Mouse (Mus musculus): Measurements from ENCODE around the gene Lmna. TPM values are rescaled to one million over a fixed set of nuclear protein-coding genes. Genes with fewer than 3 reads are reported as not detected.

Gene Lmna
- polyA plus RNA-seq (2015; fragmentation: Nextera tagmentation; extraction: Ambion mirVana) = 89.9 and 100 TPM in 2 replicates

DNA sequence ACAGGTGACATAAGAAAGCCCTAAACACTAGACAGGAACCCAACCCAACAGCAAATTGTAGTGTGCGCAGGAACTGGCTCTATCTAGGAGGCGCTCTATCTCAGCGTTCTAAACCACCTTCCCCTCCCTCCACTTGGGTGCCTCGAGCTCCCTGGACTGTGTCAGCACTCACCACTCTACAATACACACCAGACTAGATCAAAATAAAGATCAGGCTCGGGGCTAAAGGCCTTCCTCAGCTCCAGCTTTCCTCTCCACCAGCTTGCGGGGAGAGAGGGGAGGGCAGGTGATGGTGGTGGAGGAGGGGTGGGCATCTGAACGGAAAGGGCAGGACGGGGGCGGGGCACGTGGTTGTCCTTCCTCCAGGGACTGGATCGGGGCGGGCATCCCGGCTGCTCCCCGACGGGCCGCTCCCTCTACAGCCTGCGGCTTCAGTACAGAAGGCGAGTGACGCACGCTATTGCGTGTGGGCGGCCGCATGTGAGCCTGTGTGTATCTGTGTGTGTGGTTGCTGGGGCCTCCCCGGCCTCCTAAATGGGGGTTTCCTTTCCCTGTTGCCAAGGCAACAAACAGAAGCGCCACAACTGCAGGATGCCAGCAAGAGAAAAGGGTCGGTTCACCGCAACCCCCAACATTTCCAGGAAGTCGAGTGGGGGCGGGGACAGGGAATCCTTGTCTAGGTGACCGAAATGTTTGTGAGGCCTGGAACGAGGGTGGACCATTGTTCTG lies at the start of gene Lmna:
Lmna (minus strand) TSS at position 265 of the 729 bp plus-strand sequence.
- Histone ChIP-seq H3K36me3 (ENCODE audit: insufficient read depth, low read length) (no peaks in the 10 kb centered on the region), H3K4me2 (replicated peaks; ENCODE audit: low read depth, low read length) (peak within 1 kb of the TSS; percentile 67), H3K4me1 (ENCODE audit: insufficient read depth, low read length) (peaks cover 40% of the 10 kb centered on the region), H3K9me3 (ENCODE audit: low read length) (no peaks in the 10 kb centered on the region), H3K9ac (replicated peaks; ENCODE audit: low read length) (peak within 1 kb of the TSS; percentile 70), H3K27ac (ENCODE audit: low read length) (peak within 1 kb of the TSS; percentile 81), H3K27me3 (ENCODE audit: insufficient read depth, low read length) (no peaks in the 10 kb centered on the region), H3K4me3 (ENCODE audit: low read length) (peak within 1 kb of the TSS; percentile 47)
- under 1% methylated on average over 31 of the region's 31 CpGs for WGBS
- ATAC-seq (ENCODE audit: low FRiP score, low TSS enrichment) = peak; percentile 96

- H3K4me2 ChIP-seq (replicated peaks; ENCODE audit: low read depth, low read length) = no peak overlapping the region
- ATAC-seq (ENCODE audit: low FRiP score, low TSS enrichment) = no peak
- peaks cover 21% of the 10 kb centered on the region for H3K4me1 ChIP-seq (ENCODE audit: insufficient read depth, low read length)
- H3K36me3 ChIP-seq (ENCODE audit: insufficient read depth, low read length) = peaks cover 56% of the 10 kb centered on the region
- 87% methylated on average over 8 of the region's 8 CpGs for WGBS
- no peaks in the 10 kb centered on the region for H3K9me3 ChIP-seq (ENCODE audit: low read length)
- no peaks in the 10 kb centered on the region for H3K27me3 ChIP-seq (ENCODE audit: insufficient read depth, low read length)
- H3K9ac ChIP-seq (replicated peaks; ENCODE audit: low read length) = no peak overlapping the region
- no peak overlapping the region for H3K4me3 ChIP-seq (ENCODE audit: low read length)
- no peak overlapping the region for H3K27ac ChIP-seq (ENCODE audit: low read length)
These were observed 46.9 kb upstream of the Lmna start for GRCm38 (mm10) chr3:88556616-88557015.

GRCm38 (mm10) chr3:88555731-88556130 lies 46.0 kb upstream of the Lmna start:
- Histone ChIP-seq H3K9me3 (ENCODE audit: low read length) (no peaks in the 10 kb centered on the region), H3K27me3 (ENCODE audit: insufficient read depth, low read length) (no peaks in the 10 kb centered on the region), H3K36me3 (ENCODE audit: insufficient read depth, low read length) (peaks cover 49% of the 10 kb centered on the region), H3K4me1 (ENCODE audit: insufficient read depth, low read length) (peaks cover 23% of the 10 kb centered on the region), H3K4me2 (replicated peaks; ENCODE audit: low read depth, low read length) (no peak overlapping the region), H3K4me3 (ENCODE audit: low read length) (no peak overlapping the region), H3K9ac (replicated peaks; ENCODE audit: low read length) (no peak overlapping the region), H3K27ac (ENCODE audit: low read length) (no peak overlapping the region)
- ATAC-seq (ENCODE audit: low FRiP score, low TSS enrichment) = no peak
- WGBS = 95% methylated on average over 6 of the region's 6 CpGs

DNA sequence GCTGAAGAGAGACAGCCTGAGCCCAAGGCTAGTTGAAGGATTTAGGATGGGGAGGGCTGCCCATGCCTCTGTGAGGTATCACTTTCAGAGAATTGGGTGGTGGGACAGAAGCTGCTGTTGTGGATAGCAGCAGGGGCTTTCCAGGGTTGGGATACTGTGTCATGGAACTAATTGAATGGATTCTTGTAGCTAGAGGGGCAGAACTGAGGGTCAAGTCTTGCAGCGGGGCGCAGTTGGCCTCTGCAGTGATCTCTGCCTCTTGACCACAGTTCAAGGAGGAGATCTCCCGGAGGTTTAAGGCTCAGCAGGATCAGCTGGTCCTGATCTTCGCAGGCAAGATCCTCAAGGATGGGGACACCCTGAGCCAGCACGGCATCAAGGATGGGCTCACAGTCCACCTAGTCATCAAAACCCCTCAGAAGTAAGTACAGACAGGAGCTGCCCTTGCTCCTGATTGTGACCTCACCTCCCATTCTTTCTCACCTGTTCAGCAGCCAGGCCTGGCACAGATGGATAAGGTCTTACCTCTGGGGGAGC lies 45.4 kb upstream of the Lmna start:
- no peak for ATAC-seq (ENCODE audit: low FRiP score, low TSS enrichment)
- H3K4me3 ChIP-seq (ENCODE audit: low read length) = peak overlapping the region; percentile 95; the same call in 1 of the 2 replicates
- H3K9me3 ChIP-seq (ENCODE audit: low read length) = no peaks in the 10 kb centered on the region
- peaks cover 23% of the 10 kb centered on the region for H3K4me1 ChIP-seq (ENCODE audit: insufficient read depth, low read length)
- WGBS = 60% methylated on average over 5 of the region's 5 CpGs
- peaks cover 43% of the 10 kb centered on the region for H3K36me3 ChIP-seq (ENCODE audit: insufficient read depth, low read length)
- no peak overlapping the region; the same call in 1 of the 2 replicates for H3K9ac ChIP-seq (replicated peaks; ENCODE audit: low read length)
- H3K4me2 ChIP-seq (replicated peaks; ENCODE audit: low read depth, low read length) = peak overlapping the region; percentile 91
- H3K27me3 ChIP-seq (ENCODE audit: insufficient read depth, low read length) = no peaks in the 10 kb centered on the region
- H3K27ac ChIP-seq (ENCODE audit: low read length) = no peak overlapping the region

- WGBS = under 1% methylated on average over 39 of the region's 41 CpGs
These were observed 44.3 kb upstream of the Lmna start for GRCm38 (mm10) chr3:88553880-88554586.

GRCm38 (mm10) chr3:88553525-88553879 lies 43.7 kb upstream of the Lmna start, which contains the start of gene Ubqln4:
Gene Ubqln4 (plus strand): TSS chr3:88553758.
- no peaks in the 10 kb centered on the region for H3K9me3 ChIP-seq (ENCODE audit: low read length)
- peak; percentile 92 for ATAC-seq (ENCODE audit: low FRiP score, low TSS enrichment)
- H3K9ac ChIP-seq (replicated peaks; ENCODE audit: low read length) = peak within 1 kb of the TSS; percentile 95

More at GRCm38 (mm10) chr3:88553880-88554586, 44.3 kb upstream of the Lmna start:
- Histone ChIP-seq H3K4me2 (replicated peaks; ENCODE audit: low read depth, low read length) (peak overlapping the region; percentile 91), H3K36me3 (ENCODE audit: insufficient read depth, low read length) (peaks cover 32% of the 10 kb centered on the region), H3K9me3 (ENCODE audit: low read length) (no peaks in the 10 kb centered on the region), H3K9ac (replicated peaks; ENCODE audit: low read length) (peak overlapping the region; percentile 95), H3K27me3 (ENCODE audit: insufficient read depth, low read length) (no peaks in the 10 kb centered on the region), H3K4me3 (ENCODE audit: low read length) (peak overlapping the region; percentile 95), H3K4me1 (ENCODE audit: insufficient read depth, low read length) (peaks cover 23% of the 10 kb centered on the region), H3K27ac (ENCODE audit: low read length) (peak overlapping the region; percentile 99)
- ATAC-seq (ENCODE audit: low FRiP score, low TSS enrichment) = no peak; the same call in 1 of the 2 replicates

DNA sequence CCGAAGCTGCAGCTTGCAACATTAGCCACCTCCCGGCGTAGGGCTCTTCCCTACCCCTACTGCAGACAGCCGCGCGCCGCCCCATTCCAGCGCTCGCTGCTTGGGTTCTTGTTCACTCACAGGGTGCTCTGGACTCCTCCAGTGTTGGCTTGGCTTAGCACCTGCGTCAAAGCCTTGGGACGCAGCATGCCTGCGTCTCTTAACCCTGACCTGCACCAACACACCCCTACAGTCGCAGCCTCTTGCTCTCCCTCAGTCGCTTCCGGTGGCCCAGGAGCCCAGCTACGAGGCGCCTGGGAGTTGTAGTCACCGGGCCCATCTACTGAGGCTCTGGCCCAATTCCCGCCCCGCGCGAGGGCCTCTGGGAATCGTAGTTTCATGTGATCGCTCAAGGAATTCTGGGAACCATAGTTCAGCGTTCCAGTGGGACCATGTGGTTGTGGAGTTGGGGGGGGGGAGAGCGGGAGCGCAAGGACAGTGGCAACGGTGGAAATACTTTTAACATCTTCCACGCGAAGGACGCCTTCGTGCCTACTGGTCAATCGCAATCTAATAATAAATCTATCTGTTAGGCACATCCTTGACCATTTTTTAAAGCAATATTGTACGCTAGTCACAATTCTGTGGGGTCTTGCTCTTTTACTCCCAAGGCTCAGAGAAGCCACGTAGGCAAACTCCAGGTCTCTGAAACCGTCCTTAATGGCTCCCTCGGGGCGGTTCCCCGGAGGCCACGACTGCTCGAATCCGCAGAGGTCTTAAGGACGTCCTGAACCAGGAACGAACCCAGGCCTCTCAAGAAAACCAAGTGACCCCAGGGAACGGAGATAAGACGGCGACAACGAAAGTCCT lies 43.1 kb upstream of the Lmna start, which contains the start of gene Lamtor2:
Lamtor2 (minus strand) TSS at position 399 of the 849 bp plus-strand sequence.
- H3K4me2 ChIP-seq (replicated peaks; ENCODE audit: low read depth, low read length) = peak within 1 kb of the TSS; percentile 91
- under 1% methylated on average over 48 of the region's 48 CpGs for WGBS

More at GRCm38 (mm10) chr3:88553525-88553879, 43.7 kb upstream of the Lmna start, which contains the start of gene Ubqln4:
- Histone ChIP-seq H3K27me3 (ENCODE audit: insufficient read depth, low read length) (no peaks in the 10 kb centered on the region), H3K4me3 (ENCODE audit: low read length) (peak within 1 kb of the TSS; percentile 95), H3K36me3 (ENCODE audit: insufficient read depth, low read length) (peaks cover 28% of the 10 kb centered on the region), H3K4me1 (ENCODE audit: insufficient read depth, low read length) (peaks cover 23% of the 10 kb centered on the region), H3K4me2 (replicated peaks; ENCODE audit: low read depth, low read length) (peak within 1 kb of the TSS; percentile 91), H3K27ac (ENCODE audit: low read length) (peak within 1 kb of the TSS; percentile 99)
- WGBS = 0% methylated on average over 18 of the region's 37 CpGs

GRCm38 (mm10) chr3:88552082-88552645 lies 42.4 kb upstream of the Lmna start:
- Histone ChIP-seq H3K27me3 (ENCODE audit: insufficient read depth, low read length) (no peaks in the 10 kb centered on the region), H3K27ac (ENCODE audit: low read length) (peak overlapping the region; percentile 99), H3K4me3 (ENCODE audit: low read length) (peak overlapping the region; percentile 95), H3K4me1 (ENCODE audit: insufficient read depth, low read length) (peaks cover 23% of the 10 kb centered on the region), H3K9me3 (ENCODE audit: low read length) (no peaks in the 10 kb centered on the region), H3K36me3 (ENCODE audit: insufficient read depth, low read length) (peaks cover 19% of the 10 kb centered on the region), H3K4me2 (replicated peaks; ENCODE audit: low read depth, low read length) (peak overlapping the region; percentile 91), H3K9ac (replicated peaks; ENCODE audit: low read length) (peak overlapping the region; percentile 84)
- no peak for ATAC-seq (ENCODE audit: low FRiP score, low TSS enrichment)
- 17% methylated on average over 16 of the region's 16 CpGs for WGBS

More for the DNA sequence above, 43.1 kb upstream of the Lmna start, which contains the start of gene Lamtor2:
- peak within 1 kb of the TSS; percentile 95 for H3K4me3 ChIP-seq (ENCODE audit: low read length)
- H3K9ac ChIP-seq (replicated peaks; ENCODE audit: low read length) = peak within 1 kb of the TSS; percentile 95
- peaks cover 22% of the 10 kb centered on the region for H3K36me3 ChIP-seq (ENCODE audit: insufficient read depth, low read length)
- peaks cover 23% of the 10 kb centered on the region for H3K4me1 ChIP-seq (ENCODE audit: insufficient read depth, low read length)
- peak within 1 kb of the TSS; percentile 99 for H3K27ac ChIP-seq (ENCODE audit: low read length)
- peak; percentile 93 for ATAC-seq (ENCODE audit: low FRiP score, low TSS enrichment)
- no peaks in the 10 kb centered on the region for H3K27me3 ChIP-seq (ENCODE audit: insufficient read depth, low read length)
- H3K9me3 ChIP-seq (ENCODE audit: low read length) = no peaks in the 10 kb centered on the region

DNA sequence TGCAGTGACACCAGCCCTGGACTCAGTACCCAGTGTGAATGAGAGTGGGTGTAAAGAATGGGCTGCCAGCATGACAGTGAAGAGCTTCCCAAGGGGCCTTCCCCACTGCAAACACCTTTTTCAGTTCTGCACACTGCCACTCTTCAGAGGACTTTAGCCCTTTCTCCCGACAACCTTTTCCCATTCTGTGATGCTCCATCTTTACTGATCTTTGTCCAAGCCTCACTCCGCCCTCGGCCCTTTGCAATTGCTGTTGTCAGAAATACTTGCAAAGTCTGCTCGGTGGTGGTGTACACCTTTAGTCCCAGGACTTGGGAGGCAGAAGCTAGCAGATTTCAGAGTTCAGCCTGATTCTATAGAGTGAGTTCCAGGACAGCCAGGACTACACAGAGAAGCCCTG lies 41.8 kb upstream of the Lmna start:
- Histone ChIP-seq H3K27me3 (ENCODE audit: insufficient read depth, low read length) (no peaks in the 10 kb centered on the region), H3K36me3 (ENCODE audit: insufficient read depth, low read length) (peaks cover 13% of the 10 kb centered on the region), H3K9ac (replicated peaks; ENCODE audit: low read length) (0 out of 2 replicates have a peak overlapping the region, but pooled peaks have one; percentile 10), H3K4me2 (replicated peaks; ENCODE audit: low read depth, low read length) (peak overlapping the region; percentile 91), H3K9me3 (ENCODE audit: low read length) (no peaks in the 10 kb centered on the region), H3K27ac (ENCODE audit: low read length) (no peak overlapping the region), H3K4me3 (ENCODE audit: low read length) (peak overlapping the region; percentile 95), H3K4me1 (ENCODE audit: insufficient read depth, low read length) (peaks cover 23% of the 10 kb centered on the region)
- WGBS = 83% methylated on average over 4 of the region's 4 CpGs
- no peak for ATAC-seq (ENCODE audit: low FRiP score, low TSS enrichment)
